Mouse (Mus musculus) myocyte (in vitro differentiated cells): ENCODE results near the gene Gabbr2. TPM values are rescaled to one million over a fixed set of nuclear protein-coding genes. Genes with fewer than 3 reads are reported as not detected.

ENCODE experiments used
- H3K27me3 ChIP-seq: one replicate; pipeline ENCODE4 v1.6.1; 2011; ENCODE audit not compliant: control insufficient read depth, insufficient read depth, insufficient read length
- H3K36me3 ChIP-seq: one replicate; pipeline ENCODE4 v1.6.1; 2011; ENCODE audit not compliant: control insufficient read depth, insufficient read depth
- H3K4me2 ChIP-seq: one replicate; pipeline ENCODE4 v1.6.1; 2011; ENCODE audit warnings: low read depth, control low read depth
- H3K4me3 ChIP-seq: one replicate; pipeline ENCODE4 v1.5.1; 2011; ENCODE audit warnings: mild to moderate bottlenecking, control low read depth, moderate library complexity
- H3K79me2 ChIP-seq: one replicate; pipeline ENCODE4 v1.6.1; 2011; ENCODE audit not compliant: control insufficient read depth, insufficient read depth
- H3ac ChIP-seq: one replicate; pipeline ENCODE4 v1.6.1; 2011; ENCODE audit not compliant: control insufficient read depth, insufficient read length
- CEBPB ChIP-seq: IDR thresholded peaks from 2 replicates; pipeline ENCODE4 v1.6.1; 2011; ENCODE audit warnings: mild to moderate bottlenecking, moderate library complexity; ENCODE audit not compliant: poor library complexity, insufficient read depth, severe bottlenecking
- E2F4 ChIP-seq: IDR thresholded peaks from one replicate; pipeline ENCODE4 v1.6.1; 2011; ENCODE audit warnings: mild to moderate bottlenecking, control low read depth, moderate library complexity; ENCODE audit not compliant: insufficient read depth
- MAX ChIP-seq: IDR thresholded peaks from one replicate; pipeline ENCODE4 v1.6.1; 2011; ENCODE audit warnings: low read depth, mild to moderate bottlenecking, control low read depth
- MYOD1 ChIP-seq, 3 experiments: IDR thresholded peaks; one replicate each; pipeline ENCODE4 v1.6.1; 2011; ENCODE audit warnings: control low read depth in 2 of 3, low read depth in 2 of 3, mild to moderate bottlenecking in 2 of 3, moderate library complexity in 1 of 3; ENCODE audit not compliant: insufficient read length in 2 of 3, control insufficient read depth in 1 of 3
- MYOG ChIP-seq, 3 experiments: IDR thresholded peaks; one replicate each; pipeline ENCODE4 v1.6.1; 2011; ENCODE audit warnings: control low read depth in 2 of 3, low read depth in 2 of 3, mild to moderate bottlenecking in 2 of 3; ENCODE audit not compliant: insufficient read length in 2 of 3, control insufficient read depth in 1 of 3, insufficient read depth in 1 of 3
- POLR2A ChIP-seq: IDR thresholded peaks from one replicate; pipeline ENCODE4 v1.6.1; 2011; ENCODE audit warnings: low read depth, mild to moderate bottlenecking, control low read depth, moderate library complexity; ENCODE audit not compliant: insufficient read length
- POLR2AphosphoS2 ChIP-seq: IDR thresholded peaks from one replicate; pipeline ENCODE4 v1.6.1; 2011; ENCODE audit warnings: low read depth, control low read depth; ENCODE audit not compliant: insufficient read length
- REST ChIP-seq: IDR thresholded peaks from one replicate; pipeline ENCODE4 v1.6.1; 2011; ENCODE audit warnings: mild to moderate bottlenecking, control low read depth, moderate library complexity; ENCODE audit not compliant: insufficient read depth, insufficient read length
- SRF ChIP-seq: IDR thresholded peaks from one replicate; pipeline ENCODE4 v1.6.1; 2011; ENCODE audit warnings: low read depth; ENCODE audit not compliant: control insufficient read depth, insufficient read length
- TCF12 ChIP-seq: IDR thresholded peaks from one replicate; pipeline ENCODE4 v1.6.1; 2011; ENCODE audit warnings: mild to moderate bottlenecking, control low read depth; ENCODE audit not compliant: poor library complexity, insufficient read depth, severe bottlenecking
- TCF3 ChIP-seq: IDR thresholded peaks from one replicate; pipeline ENCODE4 v1.6.1; 2011; ENCODE audit warnings: low read depth, control low read depth; ENCODE audit not compliant: insufficient read length
- USF1 ChIP-seq: IDR thresholded peaks from one replicate; pipeline ENCODE4 v1.6.1; 2011; ENCODE audit warnings: low read depth, mild to moderate bottlenecking, control low read depth, moderate library complexity
- polyA plus RNA-seq: library from polyadenylated mRNA; unstranded; fragments of >200 nt; fragmentation: generic; extraction: Trizol; gene quantifications from one replicate; pipeline ENCODE4 v1.2.1, GENCODE M21; 2012; ENCODE audit warnings: missing spikeins

The Gabbr2 gene
- polyA plus RNA-seq, 1 experiment = not detected

DNA sequence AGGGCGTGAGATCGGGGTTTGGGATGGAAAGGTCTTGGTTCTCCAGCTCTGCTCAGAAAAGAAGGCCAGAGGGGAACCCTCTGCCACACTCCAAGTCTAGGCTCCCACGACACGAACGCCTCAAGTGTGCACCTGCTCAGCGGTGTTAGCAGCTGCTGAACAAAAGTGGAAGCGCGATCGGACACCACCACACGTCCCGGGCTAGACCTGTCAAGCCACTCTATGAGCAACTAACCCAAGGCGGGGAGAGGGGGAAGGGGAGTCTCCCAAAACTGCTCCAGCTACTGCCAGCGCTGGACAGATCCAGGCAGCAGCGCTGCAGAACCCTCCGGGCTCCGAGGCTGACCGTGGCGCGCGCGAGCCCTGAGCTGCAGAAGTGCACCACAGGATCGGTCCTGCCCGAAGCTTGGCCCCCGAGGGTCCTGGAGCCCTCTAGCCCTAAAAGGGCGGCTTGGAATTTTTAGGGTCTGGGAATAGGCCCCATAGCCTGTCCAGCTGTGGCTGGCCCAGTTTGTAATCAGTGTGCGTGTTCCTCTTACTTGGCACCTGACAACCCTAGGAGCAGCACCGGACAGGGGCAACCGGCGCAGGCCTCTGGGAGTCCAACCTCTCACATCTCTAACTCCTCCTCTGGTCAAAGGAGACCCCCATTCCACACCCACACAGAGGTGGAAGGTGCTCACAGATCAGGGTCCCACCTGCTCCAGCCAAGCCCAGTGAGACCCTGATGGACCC, 1.2 kb downstream of the Gabbr2 start:
- Histone ChIP-seq H3K4me2 (no peak overlapping the region), H3K27me3 (no peaks in the 10 kb centered on the region)

DNA sequence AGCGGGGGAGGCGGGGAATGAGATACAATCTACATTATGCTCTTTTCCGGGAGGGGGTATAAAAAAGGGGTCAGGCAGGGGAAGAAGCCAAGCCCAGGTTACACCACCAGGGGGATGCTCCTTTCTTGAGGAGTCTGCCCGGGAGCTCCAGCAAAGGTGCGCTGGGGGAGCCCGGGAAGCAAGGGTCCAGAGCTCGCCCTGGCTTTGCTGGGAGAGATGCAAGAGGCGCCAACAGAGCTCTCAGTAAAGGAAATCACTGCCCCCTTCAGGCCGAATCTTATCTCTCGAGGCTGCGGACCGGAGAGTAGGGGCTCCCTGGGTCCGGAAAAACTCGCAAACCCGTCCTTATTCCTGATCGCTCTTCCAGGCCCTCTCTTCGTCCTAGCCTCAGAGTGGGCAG, 1.8 kb downstream of the Gabbr2 start:
- Histone ChIP-seq H3K4me2 (no peak overlapping the region), H3K36me3 (no peaks in the 10 kb centered on the region), H3K4me3 (no peak overlapping the region), H3K27me3 (no peaks in the 10 kb centered on the region), H3K79me2 (no peaks in the 10 kb centered on the region), H3ac (no peak overlapping the region)
- TF ChIP-seq SRF (no peak), POLR2A (no peak), MAX (no peak), TCF3 (no peak), E2F4 (no peak), POLR2AphosphoS2 (no peak), REST (no peak), MYOD1 (IDR thresholded peaks at IDR 0.05; ENCODE audit: control insufficient read depth in 1 of 3, insufficient read length in 2 of 3, low read depth in 2 of 3) (no peak), MYOG (IDR thresholded peaks at IDR 0.05; ENCODE audit: control insufficient read depth in 1 of 3, insufficient read depth in 1 of 3, insufficient read length in 2 of 3, low read depth in 2 of 3) (no peak), TCF12 (no peak), USF1 (no peak), CEBPB (no peak)

More for the DNA sequence above, 1.2 kb downstream of the Gabbr2 start:
- no peaks in the 10 kb centered on the region for H3K36me3 ChIP-seq
- H3K79me2 ChIP-seq = no peaks in the 10 kb centered on the region
- H3ac ChIP-seq = no peak overlapping the region
- no peak overlapping the region for H3K4me3 ChIP-seq
- TF ChIP-seq MYOG (IDR thresholded peaks at IDR 0.05; ENCODE audit: control insufficient read depth in 1 of 3, insufficient read depth in 1 of 3, insufficient read length in 2 of 3, low read depth in 2 of 3) (no peak), POLR2AphosphoS2 (no peak)

DNA sequence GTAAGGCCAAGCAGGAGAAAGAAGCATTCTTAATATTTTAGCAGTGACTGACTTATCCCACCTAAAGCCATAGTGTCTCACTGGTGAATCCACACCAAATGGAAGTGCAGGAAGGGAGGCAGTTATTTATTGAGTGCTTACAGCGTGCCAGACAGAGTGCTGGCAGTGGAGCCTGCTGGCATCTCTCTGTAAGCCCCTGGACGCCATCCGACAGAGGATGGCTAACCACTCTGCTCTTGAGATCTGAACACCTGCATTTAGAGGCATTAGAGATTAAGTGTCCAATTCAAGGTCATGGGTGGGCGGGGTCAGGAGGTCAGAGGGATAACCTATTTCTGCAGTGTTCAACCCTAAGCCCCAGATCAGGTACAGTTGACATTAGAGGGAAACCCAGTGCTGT, 2.8 kb downstream of the Gabbr2 start:
- Histone ChIP-seq H3K4me3 (no peak overlapping the region), H3K4me2 (no peak overlapping the region), H3K27me3 (no peaks in the 10 kb centered on the region), H3K36me3 (no peaks in the 10 kb centered on the region), H3K79me2 (no peaks in the 10 kb centered on the region), H3ac (no peak overlapping the region)
- no peak for TF ChIP-seq USF1
- TF ChIP-seq TCF3 = no peak
- TF ChIP-seq E2F4 = no peak
- no peak for TF ChIP-seq MAX
- no peak for TF ChIP-seq CEBPB
- no peak for TF ChIP-seq POLR2AphosphoS2
- TF ChIP-seq SRF = no peak
- TF ChIP-seq MYOG (IDR thresholded peaks at IDR 0.05; ENCODE audit: control insufficient read depth in 1 of 3, insufficient read depth in 1 of 3, insufficient read length in 2 of 3, low read depth in 2 of 3) = no peak
- no peak for TF ChIP-seq TCF12
- no peak for TF ChIP-seq MYOD1 (IDR thresholded peaks at IDR 0.05; ENCODE audit: control insufficient read depth in 1 of 3, insufficient read length in 2 of 3, low read depth in 2 of 3)
- TF ChIP-seq REST = no peak
- TF ChIP-seq POLR2A = no peak

DNA sequence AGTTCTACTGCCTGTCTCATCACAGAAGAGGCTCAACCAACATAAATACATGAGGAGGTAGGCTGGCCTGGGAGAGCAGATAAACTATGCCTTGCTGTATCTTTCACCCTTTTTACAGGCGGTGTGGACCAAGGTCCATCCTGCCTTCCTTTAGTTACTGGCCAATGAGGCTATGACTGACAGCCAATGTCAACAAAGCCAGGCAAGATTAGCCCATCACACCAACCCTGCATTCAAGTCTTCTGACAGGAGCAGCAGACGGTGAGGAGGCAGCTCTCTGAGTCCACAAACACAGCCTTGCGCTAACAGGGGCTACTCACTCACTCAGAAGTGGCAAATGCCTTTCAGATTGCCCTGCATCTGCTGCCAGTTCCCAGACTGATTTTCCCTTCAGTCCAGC, 3.4 kb downstream of the Gabbr2 start:
- Histone ChIP-seq H3K4me3 (no peak overlapping the region), H3K36me3 (no peaks in the 10 kb centered on the region), H3ac (no peak overlapping the region), H3K79me2 (no peaks in the 10 kb centered on the region), H3K27me3 (no peaks in the 10 kb centered on the region), H3K4me2 (no peak overlapping the region)
- TF ChIP-seq MYOD1 (IDR thresholded peaks at IDR 0.05; ENCODE audit: control insufficient read depth in 1 of 3, insufficient read length in 2 of 3, low read depth in 2 of 3) (no peak), MAX (no peak), TCF3 (no peak), CEBPB (no peak), POLR2A (no peak), USF1 (no peak), REST (no peak), SRF (no peak), POLR2AphosphoS2 (no peak), TCF12 (no peak)

DNA sequence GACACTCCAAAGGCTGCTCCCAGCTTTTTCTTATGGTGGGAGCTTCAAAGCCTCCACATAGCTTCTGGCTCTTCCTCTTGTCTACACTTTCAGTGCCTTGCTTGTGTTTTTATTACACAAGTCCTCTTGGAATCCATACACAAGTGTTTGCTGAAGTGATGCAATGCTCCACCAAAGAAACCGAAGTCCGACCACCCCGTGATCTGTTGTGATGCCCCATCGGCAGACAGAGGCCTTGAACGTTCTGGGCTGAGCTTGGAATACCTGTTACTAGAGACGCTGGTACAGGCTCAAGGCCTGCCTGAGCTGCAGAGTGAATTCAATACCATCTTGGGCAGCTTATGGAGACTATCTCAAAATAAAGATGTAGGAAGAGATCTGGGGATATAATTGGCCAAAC, 3.9 kb downstream of the Gabbr2 start:
- Histone ChIP-seq H3K79me2 (no peaks in the 10 kb centered on the region), H3K4me2 (no peak overlapping the region), H3K36me3 (no peaks in the 10 kb centered on the region), H3K4me3 (no peak overlapping the region), H3ac (no peak overlapping the region), H3K27me3 (no peaks in the 10 kb centered on the region)
- TF ChIP-seq MYOG (IDR thresholded peaks at IDR 0.05; ENCODE audit: control insufficient read depth in 1 of 3, insufficient read depth in 1 of 3, insufficient read length in 2 of 3, low read depth in 2 of 3) (no peak), MAX (no peak), E2F4 (no peak), MYOD1 (IDR thresholded peaks at IDR 0.05; ENCODE audit: control insufficient read depth in 1 of 3, insufficient read length in 2 of 3, low read depth in 2 of 3) (no peak), SRF (no peak), USF1 (no peak), POLR2AphosphoS2 (no peak), TCF3 (no peak), REST (no peak), POLR2A (no peak), CEBPB (no peak), TCF12 (no peak)
